Mouse (Mus musculus) adrenal gland, postnatal 0 days (tissue): ENCODE data around the gene Serpina9. TPM values are rescaled to one million over a fixed set of nuclear protein-coding genes. Genes with fewer than 3 reads are reported as not detected.

Experiments
- polyA plus RNA-seq: library from polyadenylated mRNA; unstranded; fragments of >200 nt; fragmentation: Nextera tagmentation; extraction: Ambion mirVana; gene quantifications from 2 replicates; pipeline ENCODE4 v1.2.1, GENCODE M21; 2015

The Serpina9 gene
- polyA plus RNA-seq: 0.12 TPM in 1 of 2 replicates, not detected in the other

GRCm38 (mm10) chr12:104013620-104014019 is at the start of gene Serpina9:
TSS of gene Serpina9 (minus strand) at chr12:104013755.

GRCm38 (mm10) chr12:104044343-104044742 is 30.8 kb upstream of the Serpina9 start, which contains the start of gene Serpina12:
TSS of gene Serpina12 (minus strand) at chr12:104044443.

GRCm38 (mm10) chr12:103989857-103990256 is 23.7 kb downstream of the Serpina9 start, which contains the start of gene Serpina11:
TSS of gene Serpina11 (minus strand) at chr12:103989957.

GRCm38 (mm10) chr12:103958798-103959197 is 54.8 kb downstream of the Serpina9 start, which contains the start of gene Serpina1e:
TSS of gene Serpina1e (minus strand) at chr12:103958975.

Other genes starting within 250 kb of the Serpina9 start
- gene Serpina1d, start 240.2 kb downstream of the Serpina9 start, polyA plus RNA-seq: 59.0 and 87.8 TPM in 2 replicates
- gene Serpina1b, start 183.4 kb downstream of the Serpina9 start, polyA plus RNA-seq: 70.9 and 103 TPM in 2 replicates
- gene Serpina1a, start 150.2 kb downstream of the Serpina9 start, polyA plus RNA-seq: 65.9 and 92.8 TPM in 2 replicates
- 28.3 and 41.0 TPM in 2 replicates for gene Serpina1c, start 108.9 kb downstream of the Serpina9 start, polyA plus RNA-seq
- 102 and 144 TPM in 2 replicates for gene Serpina1e, start 54.8 kb downstream of the Serpina9 start, polyA plus RNA-seq
- gene Serpina11, start 23.8 kb downstream of the Serpina9 start, polyA plus RNA-seq: 5.1 and 6.6 TPM in 2 replicates
- gene Serpina12, start 30.7 kb upstream of the Serpina9 start, polyA plus RNA-seq: not detected in 2 replicates
- gene Serpina5, start 87.4 kb upstream of the Serpina9 start, polyA plus RNA-seq: 0.08 and 0.23 TPM in 2 replicates
- gene Serpina3a, start 99.0 kb upstream of the Serpina9 start, polyA plus RNA-seq: not detected in 2 replicates
- gene Serpina3b, start 114.2 kb upstream of the Serpina9 start, polyA plus RNA-seq: not detected in 2 replicates
- 1.5 and 1.9 TPM in 2 replicates for gene Serpina3c, start 140.1 kb upstream of the Serpina9 start, polyA plus RNA-seq
- 0.24 and 0.61 TPM in 2 replicates for gene Serpina3f, start 200.8 kb upstream of the Serpina9 start, polyA plus RNA-seq
- 28.0 and 36.0 TPM in 2 replicates for gene Serpina3g, start 222.5 kb upstream of the Serpina9 start, polyA plus RNA-seq
- gene Serpina3i, start 249.4 kb upstream of the Serpina9 start, polyA plus RNA-seq: 0.40 and 0.87 TPM in 2 replicates